Mouse (Mus musculus): Measurements from ENCODE around the gene Trip10.

GRCm38 (mm10) chr17:57214676-57215387, 34.4 kb upstream of the Trip10 start:
- TF ChIP-seq CTCF (IDR thresholded peaks at IDR 0.05; ENCODE audit: low read depth) (no peak), EP300 (IDR thresholded peaks at IDR 0.05; ENCODE audit: low read depth) (no peak)
